Mouse (Mus musculus) heart, postnatal 36 days (tissue): ENCODE measurements around the gene Slit1. TPM values are rescaled to one million over a fixed set of nuclear protein-coding genes. Genes with fewer than 3 reads are reported as not detected.

ENCODE experiments used
- DNase-seq, 2 experiments: peaks; one replicate each; pipeline ENCODE4 v3.0.0; 2021 to 2022
- intact Hi-C: fragments of 180-260 bp; cut with DNase I; formaldehyde crosslinking; loops from one replicate; pipeline ENCODE4 v1.15.1; 2025
- total RNA-seq, 2 experiments: library from RNA; stranded (reverse); gene quantifications; 2 replicates each; pipeline ENCODE4 v1.2.3; 2021

Slit1 gene
- total RNA-seq = under 1 TPM in 1 of 2 experiments, not detected in 1; 0.11 TPM

DNA sequence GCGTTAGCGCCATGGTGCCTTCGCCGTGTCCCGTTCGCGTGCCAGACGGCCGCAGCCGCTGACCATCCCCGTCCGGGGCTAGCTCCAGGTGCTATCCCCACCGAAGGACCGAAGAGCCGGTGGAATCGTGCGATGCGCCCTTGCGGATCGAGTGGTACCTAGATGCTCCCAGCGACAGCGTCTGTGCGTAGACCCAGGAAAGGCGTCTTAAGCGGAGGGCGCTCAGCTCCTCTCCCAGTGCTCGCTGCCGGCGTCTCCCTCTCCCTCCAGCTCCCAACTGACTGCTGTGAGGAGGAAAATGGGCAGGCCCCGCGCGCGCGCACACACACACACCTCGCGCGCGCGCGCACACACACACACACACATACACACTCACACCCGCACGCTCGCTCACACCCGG, at the start of gene Slit1:
Slit1 (minus strand) TSS at position 270 of the 400 bp plus-strand sequence.
- intact Hi-C loops = no loop called here

GRCm38 (mm10) chr19:41792934-41793486, 49.5 kb upstream of the Slit1 start:
- intact Hi-C loops = no loop called here
- no peak for DNase-seq

More for the DNA sequence above, at the start of gene Slit1:
- DNase-seq = no peak

GRCm38 (mm10) chr19:41791384-41791783, 47.9 kb upstream of the Slit1 start:
- intact Hi-C loops = no loop called here
- no peak for DNase-seq

DNA sequence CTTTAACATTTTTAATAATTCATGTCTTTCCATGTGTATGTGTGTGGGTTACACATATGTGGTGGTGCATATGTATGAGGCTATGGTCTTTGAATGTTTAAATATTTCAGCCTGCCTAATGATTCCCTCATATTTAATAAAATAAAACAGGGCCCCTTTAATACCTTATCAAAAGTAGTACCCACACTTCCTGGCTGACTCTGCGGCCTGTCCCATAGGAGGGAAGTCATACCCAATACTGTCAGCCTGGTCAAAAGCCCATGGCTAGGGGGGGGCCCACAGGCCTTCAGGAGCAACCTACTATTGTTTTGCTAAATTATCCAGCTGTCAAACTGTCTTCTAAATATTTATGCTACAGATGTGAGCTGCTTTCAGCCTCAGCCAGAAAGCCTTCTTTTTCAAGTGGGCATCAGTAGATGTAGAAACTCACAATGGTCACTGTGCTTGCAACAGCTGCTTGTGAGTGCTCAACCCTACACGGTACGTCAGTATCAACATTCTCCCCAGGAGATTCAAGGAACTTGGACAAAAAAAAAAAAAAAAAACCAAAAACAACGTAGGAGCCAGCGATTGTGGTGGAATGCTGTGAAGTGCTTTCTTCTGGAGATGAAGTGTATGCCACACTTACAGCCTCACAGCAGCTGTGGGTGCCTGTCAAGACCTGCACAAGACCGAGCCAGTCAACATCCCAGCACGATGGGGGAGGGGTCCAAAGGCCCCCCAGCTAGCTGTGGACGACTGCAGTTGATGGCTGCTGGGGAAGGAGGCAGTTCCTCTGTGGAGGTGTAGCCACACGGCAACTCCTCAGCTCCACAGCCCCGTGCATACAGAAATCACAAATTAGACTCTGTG, 45.9 kb upstream of the Slit1 start:
- intact Hi-C loops = no loop called here
- DNase-seq = no peak

- no peak for DNase-seq
- intact Hi-C loops = no loop called here
Observed at GRCm38 (mm10) chr19:41786896-41787295, 43.4 kb upstream of the Slit1 start.

DNA sequence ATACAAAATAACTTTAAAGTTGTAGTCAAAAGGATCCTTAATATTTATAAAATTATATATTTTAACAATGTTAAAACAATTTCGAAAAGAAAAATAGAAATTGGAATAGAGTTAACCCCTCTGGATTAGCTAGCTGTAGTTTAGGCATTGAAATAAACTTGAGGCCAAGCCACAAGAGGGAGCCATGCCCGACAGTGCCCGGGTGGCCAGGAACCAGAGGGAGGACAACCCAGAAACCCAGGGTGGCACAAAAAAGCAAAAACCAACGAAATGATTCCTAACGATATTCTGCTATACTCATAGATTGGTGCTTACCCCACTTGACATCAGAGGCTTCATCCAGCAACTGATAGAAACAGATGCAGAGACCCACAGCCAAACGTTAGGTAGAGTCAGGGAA, 34.0 kb upstream of the Slit1 start:
- intact Hi-C loops = no loop called here
- no peak for DNase-seq

- DNase-seq = no peak
- intact Hi-C loops = no loop called here
Observed at GRCm38 (mm10) chr19:41768711-41769110, 25.2 kb upstream of the Slit1 start.

DNA sequence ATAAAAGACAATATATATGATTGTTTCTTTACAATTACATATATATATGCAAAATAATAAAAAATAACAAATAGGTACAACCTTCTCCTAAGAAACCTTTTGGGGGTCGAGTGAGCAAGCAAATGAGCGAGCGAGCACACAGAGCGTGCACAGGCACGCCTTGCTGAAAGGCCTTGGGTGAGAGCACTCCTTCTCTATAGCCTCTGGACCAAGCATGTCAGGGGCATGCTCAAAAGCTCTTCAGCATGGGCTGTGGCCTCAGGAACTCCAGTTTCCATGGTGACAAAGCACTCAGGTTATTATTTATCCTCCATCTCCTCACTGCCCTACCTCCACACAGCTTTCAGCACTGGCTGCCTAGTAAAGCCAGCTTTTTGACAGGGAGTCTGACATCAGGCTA, 23.2 kb upstream of the Slit1 start:
- intact Hi-C loops = no loop called here
- DNase-seq = no peak

DNA sequence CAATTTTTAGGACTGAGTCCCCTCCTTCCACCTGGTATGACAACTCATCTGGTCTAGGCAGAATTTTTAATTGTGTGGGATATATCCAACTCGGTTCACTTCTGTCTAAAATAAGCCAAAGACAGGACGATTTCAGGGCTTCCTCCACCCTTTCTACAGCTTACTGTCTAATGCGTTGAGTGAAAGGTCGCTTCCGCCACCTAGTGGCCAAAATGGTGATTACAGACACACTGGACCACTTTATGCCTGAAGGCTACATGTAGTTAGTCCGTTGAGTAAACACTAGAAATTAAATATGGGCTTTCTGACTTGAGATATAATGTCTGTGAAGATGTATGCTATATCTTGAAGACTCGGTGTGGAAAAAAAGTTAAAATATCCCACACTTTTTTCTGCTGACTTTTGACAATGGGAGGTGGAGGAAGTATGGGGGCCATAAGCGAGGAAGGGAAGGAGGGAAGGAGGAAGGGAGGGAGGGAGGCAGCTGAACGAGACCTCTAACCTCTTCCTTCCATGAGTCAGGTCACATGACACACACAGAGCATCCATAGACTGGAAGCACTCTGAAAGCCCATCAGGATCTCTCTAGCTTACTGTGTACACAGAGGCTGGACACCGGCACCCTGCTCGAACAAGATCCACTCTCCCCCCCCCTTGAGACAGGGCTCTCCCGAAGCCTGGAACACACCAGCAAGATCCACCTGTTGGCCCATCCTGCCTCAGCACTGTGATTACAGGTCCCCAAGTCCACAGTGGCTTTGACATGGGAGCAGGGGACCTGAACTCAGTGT, 20.6 kb upstream of the Slit1 start:
- intact Hi-C loops = loop anchor here (1.0 to 5.0 kb wide), 4 partner anchors 108 to 677 kb away; no protein-coding TSS in a partner anchor
- DNase-seq = peak; percentile 82 to 91

DNA sequence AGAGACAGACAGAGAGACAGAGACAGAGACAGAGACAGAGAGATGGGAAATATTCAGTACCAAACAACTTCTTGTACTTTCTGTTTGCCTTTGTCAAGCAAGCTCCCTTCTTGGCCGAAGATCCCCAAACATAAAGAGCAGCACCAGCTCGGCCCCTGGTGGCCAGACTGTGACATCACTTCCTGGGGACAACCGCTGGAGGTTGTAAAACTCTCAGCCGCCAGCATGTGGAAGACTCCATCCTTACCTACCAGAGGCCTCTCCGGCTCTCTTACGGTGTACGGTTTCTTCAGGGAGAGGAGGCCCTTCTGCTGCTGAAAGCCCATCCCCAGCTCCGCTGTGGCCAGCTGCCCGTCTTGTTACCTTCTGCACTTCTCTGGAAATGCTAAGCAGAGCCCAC, 18.1 kb upstream of the Slit1 start:
- DNase-seq = no peak
- intact Hi-C loops = loop anchor here (5.0 kb wide), 2 partner anchors 444 to 674 kb away; no protein-coding TSS in a partner anchor

GRCm38 (mm10) chr19:41759765-41760164, 16.3 kb upstream of the Slit1 start:
- no peak for DNase-seq
- intact Hi-C loops = loop anchor here (5.0 kb wide), 2 partner anchors 442 to 672 kb away; no protein-coding TSS in a partner anchor

DNA sequence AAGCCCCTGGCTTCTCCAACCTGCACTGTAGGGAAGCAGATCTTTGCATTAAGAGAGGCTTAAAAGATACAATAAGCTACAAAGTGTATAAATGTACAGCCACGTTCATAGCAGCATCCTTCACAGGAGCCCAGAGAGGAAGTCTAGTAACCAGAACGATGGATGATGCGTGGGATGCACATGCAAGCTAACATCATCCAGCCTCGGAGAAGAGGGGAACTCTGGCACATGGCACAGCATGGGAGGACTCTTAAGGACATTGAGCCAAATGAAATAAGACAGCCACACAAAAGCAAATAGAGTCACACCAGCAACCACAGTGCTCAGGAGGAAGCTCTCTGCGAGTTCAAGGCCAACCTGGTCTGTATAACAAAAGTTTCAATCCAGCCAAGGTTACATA, 15.8 kb upstream of the Slit1 start:
- intact Hi-C loops = no loop called here
- no peak for DNase-seq

DNA sequence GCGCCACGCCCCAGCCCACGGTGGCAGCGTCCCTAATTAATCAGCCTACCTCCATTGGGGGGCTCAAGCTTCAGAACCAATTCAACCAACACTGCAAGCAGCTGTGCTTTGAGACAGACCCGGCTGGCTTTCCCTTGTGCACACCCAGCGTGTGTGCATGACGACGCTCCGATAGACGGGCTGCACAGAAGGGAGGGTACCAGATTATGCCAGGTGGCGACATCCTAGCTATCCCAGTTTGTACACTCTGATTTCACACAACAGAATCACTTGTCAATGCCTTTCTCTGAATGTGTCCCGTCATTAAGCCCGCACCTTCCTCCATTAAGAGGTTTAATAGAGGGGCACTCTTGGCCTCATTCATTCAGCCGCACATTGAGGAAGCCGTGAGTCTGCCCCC, 11.3 kb upstream of the Slit1 start:
- no peak for DNase-seq
- intact Hi-C loops = no loop called here

- intact Hi-C loops = no loop called here
- no peak for DNase-seq
Observed at GRCm38 (mm10) chr19:41751906-41752305, 8.4 kb upstream of the Slit1 start.

GRCm38 (mm10) chr19:41747436-41747835, 4.0 kb upstream of the Slit1 start:
- no peak for DNase-seq
- intact Hi-C loops = no loop called here

DNA sequence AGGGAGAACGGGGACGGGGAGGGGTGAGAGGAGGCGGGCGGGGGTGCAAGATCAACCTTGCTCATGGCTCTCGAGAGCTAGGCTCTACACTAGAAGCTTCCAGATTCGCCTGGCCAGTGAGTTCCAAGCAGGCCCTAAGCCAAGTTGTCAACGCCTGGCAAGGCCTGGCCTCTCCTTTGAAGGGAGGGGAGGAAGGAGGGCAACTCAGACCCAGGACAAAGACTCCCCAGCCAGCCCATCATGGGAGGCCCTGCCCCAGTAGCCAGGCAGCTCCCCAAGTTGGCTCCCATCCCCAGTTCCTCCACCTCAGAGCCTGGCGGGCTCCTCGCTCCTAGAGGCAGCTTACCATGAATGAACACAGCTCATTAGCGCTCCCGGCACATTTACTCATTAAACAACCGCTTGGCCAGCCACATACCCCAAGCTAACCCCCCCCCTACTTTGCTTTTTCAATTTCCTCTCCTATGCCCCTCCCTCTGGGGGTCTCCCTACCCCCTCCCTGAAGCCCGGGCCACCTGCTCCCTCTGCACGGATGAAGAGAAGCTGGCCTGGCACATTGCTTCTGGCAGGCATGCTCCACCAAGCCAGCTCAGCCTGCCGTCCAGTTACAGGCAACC, 2.6 kb upstream of the Slit1 start:
- intact Hi-C loops = no loop called here
- peak; percentile 15 to 32 for DNase-seq

DNA sequence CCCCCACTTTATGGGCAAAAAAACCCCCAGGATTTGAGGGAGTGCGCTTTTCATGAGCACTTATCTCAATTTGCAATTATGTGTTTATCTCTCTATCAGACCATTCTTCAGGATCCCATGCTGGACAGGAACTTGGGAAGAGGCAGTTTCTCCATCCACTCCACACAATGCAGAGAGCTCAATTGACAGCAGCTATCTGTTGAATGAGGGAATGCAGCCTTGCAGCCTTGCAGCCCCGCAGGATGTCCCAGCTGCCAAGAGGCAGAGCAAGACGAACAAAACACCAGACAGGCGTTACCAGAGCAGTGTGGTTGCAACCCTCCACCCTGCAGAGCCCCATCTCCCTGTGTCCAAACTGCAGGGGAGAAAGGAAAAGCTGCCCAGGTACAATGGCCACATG, 4.6 kb downstream of the Slit1 start:
- intact Hi-C loops = no loop called here
- no peak for DNase-seq

DNA sequence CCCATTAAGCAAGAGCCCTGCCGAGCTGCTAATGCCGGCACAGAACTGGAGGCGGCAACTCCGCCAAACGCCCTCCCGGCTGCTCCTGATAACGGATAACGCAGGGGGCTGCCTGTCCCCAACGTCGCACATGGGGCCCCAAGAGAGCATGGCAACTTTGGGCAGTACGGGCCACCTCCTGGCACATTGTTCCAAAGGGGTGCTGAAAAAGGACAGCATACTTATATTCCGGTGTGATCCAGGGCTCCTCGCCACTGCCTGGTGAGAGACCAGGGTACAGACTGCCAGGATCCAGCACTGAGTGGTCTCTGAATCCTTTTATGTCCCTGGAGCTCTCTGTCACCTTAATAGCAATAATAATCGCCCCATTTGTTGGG, 5.0 kb downstream of the Slit1 start:
- intact Hi-C loops = no loop called here
- no peak for DNase-seq

GRCm38 (mm10) chr19:41737657-41738428, 5.6 kb downstream of the Slit1 start:
- DNase-seq = no peak
- intact Hi-C loops = no loop called here

- intact Hi-C loops = no loop called here
- no peak for DNase-seq
Observed at GRCm38 (mm10) chr19:41734685-41735084, 8.8 kb downstream of the Slit1 start.
